Mouse (Mus musculus): ENCODE measurements around the gene Nav3. TPM values are rescaled to one million over a fixed set of nuclear protein-coding genes. Genes with fewer than 3 reads are reported as not detected.
"Not testable (repeated sequence)": the region's sequence is repeated elsewhere in the genome, so short reads cannot be mapped to it uniquely, and the experiment has no call there.

Gene Nav3
- polyA plus RNA-seq, 1 experiment, result 1.5 TPM

DNA sequence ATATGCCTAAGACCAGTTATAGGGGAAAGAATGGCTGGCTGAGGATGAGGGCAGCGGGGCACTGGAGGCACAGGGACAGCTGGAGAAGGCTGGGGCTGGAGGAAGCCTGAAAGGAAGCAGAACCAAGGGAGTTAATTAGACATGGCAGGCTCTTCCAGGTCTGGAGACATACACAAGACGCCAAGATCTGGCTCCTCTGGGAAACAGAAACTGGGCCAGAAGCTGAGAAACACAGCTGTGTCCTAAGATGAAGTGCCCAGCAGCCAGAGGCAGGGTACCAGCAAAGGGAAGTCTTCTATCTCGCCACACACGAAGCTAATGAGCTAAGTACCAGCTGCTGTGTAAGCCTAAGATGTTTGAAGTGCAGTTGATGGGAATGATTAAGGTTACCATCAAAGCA is 353.8 kb downstream of the Nav3 start:
- Histone ChIP-seq H3K4me3 (ENCODE audit: insufficient read depth, low read depth, low read length) (no peak overlapping the region), H3K4me1 (ENCODE audit: control insufficient read depth, insufficient read depth, insufficient read length, low read length) (no peaks in the 10 kb centered on the region), H3K27ac (replicated peaks; ENCODE audit: low read depth, low read length) (no peak overlapping the region)

- Histone ChIP-seq H3K4me1 (ENCODE audit: control insufficient read depth, insufficient read depth, insufficient read length, low read length) (no peaks in the 10 kb centered on the region), H3K27ac (replicated peaks; ENCODE audit: low read depth, low read length) (no peak overlapping the region), H3K4me3 (ENCODE audit: insufficient read depth, low read depth, low read length) (no peak overlapping the region)
Measured at GRCm38 (mm10) chr10:110094433-110094832, 361.6 kb downstream of the Nav3 start.

DNA sequence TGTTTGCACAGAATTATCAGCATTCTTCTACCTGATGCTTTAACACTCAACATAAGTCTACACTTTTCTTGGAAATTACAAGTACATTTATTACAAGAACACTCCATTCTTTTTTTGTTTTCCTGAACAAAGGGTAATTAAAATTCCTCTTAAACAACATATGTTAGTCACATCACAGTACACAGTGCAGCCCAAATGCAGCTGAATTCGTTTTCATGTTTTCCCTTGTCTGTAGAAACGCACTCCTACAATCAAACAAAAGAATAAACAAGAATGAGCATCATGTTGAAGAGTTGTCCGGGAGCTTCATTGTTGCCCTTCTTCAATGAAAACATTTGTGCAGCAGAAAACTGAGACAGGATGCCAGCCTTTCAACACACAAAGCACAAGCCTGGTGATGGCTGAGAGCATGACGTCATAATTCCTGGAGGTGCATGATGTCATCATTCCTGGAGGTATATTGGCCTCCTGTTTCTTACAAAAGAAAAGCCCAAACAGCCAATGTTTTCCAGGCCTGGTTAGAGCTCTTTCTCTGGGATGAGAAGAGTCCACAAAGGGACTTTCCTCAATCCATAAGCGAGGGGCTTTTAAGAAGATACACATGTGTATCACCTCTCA is 367.5 kb downstream of the Nav3 start:
- Histone ChIP-seq H3K4me3 (ENCODE audit: insufficient read depth, low read depth, low read length) (no peak overlapping the region), H3K27ac (replicated peaks; ENCODE audit: low read depth, low read length) (no peak overlapping the region), H3K4me1 (ENCODE audit: control insufficient read depth, insufficient read depth, insufficient read length, low read length) (no peaks in the 10 kb centered on the region)

DNA sequence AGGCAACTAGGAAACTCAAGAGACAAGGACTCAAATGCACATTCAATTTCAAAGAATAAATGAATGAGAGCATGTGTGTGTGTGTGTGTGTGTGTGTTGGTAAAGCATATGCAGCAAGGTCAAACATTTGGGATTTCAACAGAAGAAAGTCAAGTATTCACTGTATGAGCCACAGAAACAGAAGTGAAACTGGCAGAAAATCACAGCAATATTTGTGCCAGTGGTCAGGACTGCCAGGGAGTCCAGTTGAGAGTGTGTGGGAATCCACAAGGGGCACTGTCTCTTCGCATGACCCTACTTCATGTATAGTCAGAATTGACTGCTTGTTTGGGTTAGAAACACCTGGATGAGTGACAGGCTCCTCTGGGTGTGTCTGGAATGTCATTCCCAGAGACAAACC is 370.1 kb downstream of the Nav3 start:
- no peak overlapping the region for H3K4me3 ChIP-seq (ENCODE audit: insufficient read depth, low read depth, low read length)
- no peak overlapping the region for H3K27ac ChIP-seq (replicated peaks; ENCODE audit: low read depth, low read length)
- H3K4me1 ChIP-seq (ENCODE audit: control insufficient read depth, insufficient read depth, insufficient read length, low read length), result no peaks in the 10 kb centered on the region

GRCm38 (mm10) chr10:110085156-110085555 is 370.8 kb downstream of the Nav3 start:
- H3K4me3 ChIP-seq (ENCODE audit: insufficient read depth, low read depth, low read length), result no peak overlapping the region
- no peak overlapping the region for H3K27ac ChIP-seq (replicated peaks; ENCODE audit: low read depth, low read length)
- no peaks in the 10 kb centered on the region for H3K4me1 ChIP-seq (ENCODE audit: control insufficient read depth, insufficient read depth, insufficient read length, low read length)

GRCm38 (mm10) chr10:110076575-110076974 is 379.4 kb downstream of the Nav3 start:
- H3K4me3 ChIP-seq (ENCODE audit: insufficient read depth, low read depth, low read length), result no peak overlapping the region
- no peak overlapping the region for H3K27ac ChIP-seq (replicated peaks; ENCODE audit: low read depth, low read length)

DNA sequence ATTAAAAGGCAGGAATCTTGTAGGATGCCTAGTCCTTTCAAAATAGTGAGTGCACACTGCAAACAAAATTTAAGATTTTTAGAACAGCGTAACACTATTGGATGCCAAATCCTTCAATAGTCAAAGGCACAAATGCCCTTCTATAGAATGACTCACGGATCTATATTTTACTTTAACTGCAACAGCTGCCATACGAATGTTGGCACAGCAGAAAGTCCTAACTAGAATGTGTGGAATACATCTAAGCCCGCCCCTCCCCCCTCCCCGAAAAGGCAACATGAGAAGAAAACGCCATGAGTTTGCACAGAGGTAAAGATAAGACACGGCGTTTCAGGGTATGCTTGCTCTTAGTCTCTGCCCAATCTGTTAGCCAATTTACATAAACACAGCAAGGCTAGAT is 383.6 kb downstream of the Nav3 start:
- Histone ChIP-seq H3K27ac (replicated peaks; ENCODE audit: low read depth, low read length) (no peak overlapping the region), H3K4me1 (ENCODE audit: control insufficient read depth, insufficient read depth, insufficient read length, low read length) (no peaks in the 10 kb centered on the region)

More at GRCm38 (mm10) chr10:110076575-110076974, 379.4 kb downstream of the Nav3 start:
- no peaks in the 10 kb centered on the region for H3K4me1 ChIP-seq (ENCODE audit: control insufficient read depth, insufficient read depth, insufficient read length, low read length)

DNA sequence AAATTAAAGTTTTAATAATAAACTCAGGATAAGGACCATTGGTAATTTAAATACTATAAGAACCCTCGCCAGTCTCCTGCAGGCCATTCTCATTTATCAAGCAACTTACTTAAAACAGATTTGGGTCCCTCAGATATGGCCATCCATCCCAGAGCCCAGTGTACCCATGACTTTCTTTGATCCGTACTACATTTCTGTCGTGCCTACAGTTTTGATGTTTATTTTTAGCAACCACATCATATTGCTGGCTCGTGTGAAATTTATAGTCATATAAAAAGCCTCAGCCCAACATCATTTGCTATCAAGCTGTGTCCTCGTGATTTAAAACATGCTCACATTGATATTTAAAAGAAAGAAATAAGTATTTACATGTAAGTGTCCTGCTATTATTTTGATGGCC is 394.8 kb downstream of the Nav3 start:
- Histone ChIP-seq H3K27ac (replicated peaks; ENCODE audit: low read depth, low read length) (no peak overlapping the region), H3K4me3 (ENCODE audit: insufficient read depth, low read depth, low read length) (no peak overlapping the region)

More for the DNA sequence above, 383.6 kb downstream of the Nav3 start:
- no peak overlapping the region for H3K4me3 ChIP-seq (ENCODE audit: insufficient read depth, low read depth, low read length)

DNA sequence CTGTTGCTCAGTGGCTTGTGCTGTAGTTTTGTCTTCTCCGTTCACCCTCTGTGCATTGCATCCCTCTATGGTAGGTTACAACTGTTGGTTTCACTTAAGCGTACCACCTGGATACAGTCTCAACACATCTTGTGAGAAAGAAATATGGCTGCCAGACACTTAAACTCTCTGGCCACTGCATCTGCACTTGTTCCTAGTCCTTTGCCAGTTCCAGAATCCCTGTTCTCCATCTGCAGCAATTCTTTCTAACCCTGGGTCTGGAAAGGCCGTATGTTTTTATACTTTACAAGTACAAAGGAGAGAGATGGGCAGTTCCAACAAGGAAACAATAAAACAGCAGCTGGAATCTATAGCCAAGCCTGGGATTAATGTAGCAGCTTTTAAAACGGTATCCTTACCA is 418.5 kb downstream of the Nav3 start:
- peaks cover 4% of the 10 kb centered on the region for H3K4me1 ChIP-seq (ENCODE audit: control insufficient read depth, insufficient read depth, insufficient read length, low read length)
- no peak overlapping the region for H3K4me3 ChIP-seq (ENCODE audit: insufficient read depth, low read depth, low read length)
- no peak overlapping the region for H3K27ac ChIP-seq (replicated peaks; ENCODE audit: low read depth, low read length)

More for the DNA sequence above, 394.8 kb downstream of the Nav3 start:
- no peaks in the 10 kb centered on the region for H3K4me1 ChIP-seq (ENCODE audit: control insufficient read depth, insufficient read depth, insufficient read length, low read length)

GRCm38 (mm10) chr10:110034582-110035099 is 421.4 kb downstream of the Nav3 start:
- Histone ChIP-seq H3K4me1 (ENCODE audit: control insufficient read depth, insufficient read depth, insufficient read length, low read length) (peaks cover 4% of the 10 kb centered on the region), H3K4me3 (ENCODE audit: insufficient read depth, low read depth, low read length) (no peak overlapping the region), H3K27ac (replicated peaks; ENCODE audit: low read depth, low read length) (no peak overlapping the region)

DNA sequence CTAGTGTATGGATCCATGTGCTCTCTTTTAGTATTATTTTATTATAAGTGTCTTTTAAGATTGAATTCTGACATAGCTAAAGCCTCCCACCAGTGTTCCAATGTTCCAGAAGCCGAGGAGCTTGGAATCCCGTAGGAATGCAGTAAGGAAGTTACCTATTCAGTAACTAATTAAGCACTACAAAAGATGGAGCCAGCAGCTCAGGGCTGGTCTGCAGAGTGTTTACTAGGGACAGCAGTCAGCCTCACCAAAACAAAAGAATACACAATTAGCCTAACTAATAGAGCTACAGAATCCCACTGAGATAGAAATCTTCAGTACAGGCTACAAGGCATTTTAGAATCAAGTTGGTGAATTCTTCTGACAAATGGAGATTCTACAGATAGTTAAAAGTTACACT is 431.1 kb downstream of the Nav3 start:
- not testable (repeated sequence) for H3K4me1 ChIP-seq (ENCODE audit: control insufficient read depth, insufficient read depth, insufficient read length, low read length); H3K4me3 ChIP-seq (ENCODE audit: insufficient read depth, low read depth, low read length)

GRCm38 (mm10) chr10:110022100-110022499 is 433.9 kb downstream of the Nav3 start:
- Histone ChIP-seq H3K27ac (replicated peaks; ENCODE audit: low read depth, low read length) (no peak overlapping the region), H3K4me1 (ENCODE audit: control insufficient read depth, insufficient read depth, insufficient read length, low read length) (no peaks in the 10 kb centered on the region), H3K4me3 (ENCODE audit: insufficient read depth, low read depth, low read length) (no peak overlapping the region)

More for the DNA sequence above, 431.1 kb downstream of the Nav3 start:
- H3K27ac ChIP-seq (replicated peaks; ENCODE audit: low read depth, low read length), result not testable (repeated sequence)

DNA sequence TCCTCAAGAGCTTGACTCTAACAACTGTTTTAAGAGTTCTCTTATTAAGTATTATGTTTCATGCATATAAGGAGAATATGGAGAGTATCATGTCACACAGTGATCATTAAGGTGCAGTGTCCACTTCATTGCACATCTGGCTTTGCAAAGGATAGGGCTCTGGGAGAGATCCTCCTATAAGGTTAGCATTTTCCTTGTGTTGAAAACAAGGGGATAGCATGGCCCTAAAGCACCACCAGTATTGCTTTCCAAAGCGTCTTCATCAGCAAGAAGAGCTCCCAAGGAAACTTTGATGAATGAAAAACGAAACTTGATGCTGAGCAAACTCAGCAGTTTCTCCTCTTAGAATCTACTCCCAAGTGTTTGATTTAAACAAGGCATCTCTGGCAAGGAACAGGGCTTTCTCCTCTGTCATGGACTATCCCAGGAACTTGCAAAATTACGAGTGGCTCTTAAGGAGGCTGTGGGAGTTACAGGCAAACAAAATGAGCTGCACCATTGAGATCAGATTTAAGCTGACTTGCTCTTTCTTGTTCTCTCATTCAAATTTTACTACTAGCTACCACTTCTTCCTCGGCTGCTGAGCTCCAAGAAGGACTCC is 436.6 kb downstream of the Nav3 start:
- H3K27ac ChIP-seq (replicated peaks; ENCODE audit: low read depth, low read length), result no peak overlapping the region
- no peak overlapping the region for H3K4me3 ChIP-seq (ENCODE audit: insufficient read depth, low read depth, low read length)
- H3K4me1 ChIP-seq (ENCODE audit: control insufficient read depth, insufficient read depth, insufficient read length, low read length), result no peaks in the 10 kb centered on the region

DNA sequence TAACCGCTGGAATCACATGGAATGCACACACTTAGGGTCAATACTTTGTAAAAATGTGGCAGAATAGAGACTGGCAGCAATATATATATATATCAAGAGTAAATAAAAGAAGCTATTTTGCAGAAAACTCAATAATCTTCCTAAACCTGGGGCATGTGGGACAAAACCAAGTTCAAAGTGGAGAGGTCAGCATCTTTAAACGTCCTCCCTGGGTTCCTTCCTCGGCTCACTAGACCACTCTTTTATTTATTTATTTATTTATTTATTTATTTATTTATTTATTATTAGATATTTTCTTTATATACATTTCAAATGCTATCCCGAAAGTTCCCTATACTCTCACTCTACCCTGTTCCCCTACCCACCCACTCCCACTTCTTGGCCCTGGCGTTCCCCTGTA is 454.7 kb downstream of the Nav3 start:
- H3K4me3 ChIP-seq (ENCODE audit: insufficient read depth, low read depth, low read length); H3K27ac ChIP-seq (replicated peaks; ENCODE audit: low read depth, low read length): not testable (repeated sequence)

GRCm38 (mm10) chr10:110000755-110001247 is 455.2 kb downstream of the Nav3 start:
- H3K27ac ChIP-seq (replicated peaks; ENCODE audit: low read depth, low read length), result no peak overlapping the region; the same call in 1 of the 2 replicates
- no peak overlapping the region for H3K4me3 ChIP-seq (ENCODE audit: insufficient read depth, low read depth, low read length)
- H3K4me1 ChIP-seq (ENCODE audit: control insufficient read depth, insufficient read depth, insufficient read length, low read length), result peaks cover 3% of the 10 kb centered on the region; the same call in 1 of the 2 replicates

More for the DNA sequence above, 454.7 kb downstream of the Nav3 start:
- not testable (repeated sequence) for H3K4me1 ChIP-seq (ENCODE audit: control insufficient read depth, insufficient read depth, insufficient read length, low read length)

GRCm38 (mm10) chr10:109999904-110000303 is 456.1 kb downstream of the Nav3 start:
- H3K4me3 ChIP-seq (ENCODE audit: insufficient read depth, low read depth, low read length), result peak overlapping the region; percentile 46
- H3K4me1 ChIP-seq (ENCODE audit: control insufficient read depth, insufficient read depth, insufficient read length, low read length), result peaks cover 3% of the 10 kb centered on the region; the same call in 1 of the 2 replicates
- H3K27ac ChIP-seq (replicated peaks; ENCODE audit: low read depth, low read length), result no peak overlapping the region

All from brown adipose tissue, adult 24 weeks (tissue).